In the genomic region with DNA sequence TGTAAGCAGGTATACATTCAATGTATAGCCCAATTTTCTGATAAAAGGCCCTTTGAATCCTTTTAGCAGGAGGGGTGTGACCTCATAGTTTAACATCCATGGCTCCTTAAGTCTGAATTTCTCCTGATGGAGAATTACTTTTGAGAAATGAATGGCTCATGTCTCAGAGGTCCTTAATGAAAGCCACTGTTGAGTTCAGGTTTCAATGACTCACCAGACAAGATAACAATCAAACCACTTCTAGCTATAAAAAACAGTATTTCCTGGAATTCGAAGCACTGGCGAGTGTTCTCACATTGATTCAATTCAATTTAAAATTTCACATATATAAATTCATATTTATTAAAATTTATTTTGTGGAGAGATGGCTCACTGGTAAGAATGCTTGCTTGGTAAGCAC, we compare ENCODE assay signal across 14 mouse cellular contexts. TPM values are rescaled to one million over a fixed set of nuclear protein-coding genes. Genes with fewer than 3 reads are reported as not detected.
"Had no signal": no experiment of that assay in that cellular context is flagged by ENCODE, and none has a peak within 500 bp of the region (broad histone marks: within the 10 kb centered on the region; RNA-seq: fewer than 3 reads in every experiment).

No protein-coding gene starts in this region.

- ATAC-seq: midbrain, embryonic 16.5 days had no signal

- H3K36me3 ChIP-seq: liver, embryonic 13.5 days; midbrain, embryonic 12.5 days had no signal

- H3K27me3 ChIP-seq: liver, embryonic 13.5 days; midbrain, embryonic 12.5 days had no signal

- H3K9ac ChIP-seq: liver, embryonic 13.5 days; midbrain, embryonic 12.5 days had no signal

- H3K4me3 ChIP-seq: left cerebral cortex, adult 2 months; liver, embryonic 13.5 days; midbrain, embryonic 12.5 days had no signal

- H3K9me3 ChIP-seq: liver, embryonic 13.5 days; midbrain, embryonic 12.5 days had no signal

- H3K4me2 ChIP-seq: liver, embryonic 13.5 days; midbrain, embryonic 12.5 days had no signal

- H3K27ac ChIP-seq: kidney, postnatal 0 days; left cerebral cortex, adult 2 months; liver, embryonic 13.5 days; midbrain, embryonic 12.5 days had no signal

- DNase-seq: kidney, postnatal 25 days; layer of hippocampus, postnatal 36 days; liver, embryonic 13.5 days; lung, adult 2 months; lung, postnatal 14 days; lung, postnatal 4 days; thymus, adult 18-20 months; thymus, postnatal 36 days had no signal

RNA-seq across cellular contexts. Expression of a gene that starts 36.5 kb away (rescaled TPM):
- polyA plus RNA-seq: liver, adult 2 months; midbrain, embryonic 16.5 days; neural tube, embryonic 14.5 days had no signal
